11 mouse cellular contexts compared by ENCODE assay signal in genomic region chr11:115673471-115674234, GRCm38 (mm10). TPM values are rescaled to one million over a fixed set of nuclear protein-coding genes. Genes with fewer than 3 reads are reported as not detected.
DNase-seq lines count a peak whose midpoint lies in the region; ATAC-seq lines count a peak whose summit lies in the region.
"Had no signal": no experiment of that assay in that cellular context is flagged by ENCODE, and none has a peak within 500 bp of the region (broad histone marks: within the 10 kb centered on the region; RNA-seq: fewer than 3 reads in every experiment).

No protein-coding gene starts in this region.

- no peak for ATAC-seq in midbrain, embryonic 15.5 days (replicated peaks)
- ATAC-seq: Patski had no signal

- H3K27me3 ChIP-seq in midbrain, embryonic 15.5 days (replicated peaks) = no peaks in the 10 kb centered on the region
- H3K27me3 ChIP-seq: Patski had no signal

- no peak overlapping the region for H3K9ac ChIP-seq in midbrain, embryonic 15.5 days

- H3K9me3 ChIP-seq in midbrain, embryonic 15.5 days = no peaks in the 10 kb centered on the region

- H3K4me1 ChIP-seq in midbrain, embryonic 15.5 days = peaks cover 19% of the 10 kb centered on the region

- H3K79me2 ChIP-seq in macrophage (ENCODE audit: inconsistent target) = peaks cover 100% of the 10 kb centered on the region

- 59% methylated on average over 9 of the region's 9 CpGs for WGBS in macrophage (ENCODE audit: missing documents)
- WGBS in midbrain, embryonic 15.5 days = 84% methylated on average over 9 of the region's 9 CpGs

- H3K4me2 ChIP-seq in midbrain, embryonic 15.5 days = no peak overlapping the region
- H3K4me2 ChIP-seq: midbrain, embryonic 11.5 days had no signal

- DNase-seq in cerebellum, adult 11-12 months = peak; percentile 77
- no peak for DNase-seq in cerebellum, postnatal 4 days (ENCODE audit: low spot score in 2 of 2)
- peak; percentile 44 for DNase-seq in layer of hippocampus, adult 9-11 months
- no peak for DNase-seq in layer of hippocampus, postnatal 10 days (ENCODE audit: low spot score in 2 of 2)
- peak; percentile 70 to 81 for DNase-seq in cerebellum, postnatal 36 days
- DNase-seq in embryo, embryonic 10.5 days (ENCODE audit: low spot score) = no peak
- DNase-seq: kidney, adult 8-10 months had no signal

- H3K36me3 ChIP-seq in macrophage (ENCODE audit: inconsistent target) = peaks cover 23% of the 10 kb centered on the region; the same call in 1 of the 2 replicates
- peaks cover 4% of the 10 kb centered on the region; the same call in 1 of the 2 replicates for H3K36me3 ChIP-seq in midbrain, embryonic 15.5 days (replicated peaks)

- 0 out of 2 replicates have a peak overlapping the region, but pooled peaks have one; percentile 3 for H3K27ac ChIP-seq in macrophage
- no peak overlapping the region; the same call in 1 of the 2 replicates for H3K27ac ChIP-seq in midbrain, embryonic 15.5 days

- H3K4me3 ChIP-seq in macrophage (ENCODE audit: inconsistent target) = no peak overlapping the region
- H3K4me3 ChIP-seq in midbrain, embryonic 15.5 days = no peak overlapping the region

RNA-seq across cellular contexts. Expression of gene Grb2, which starts 34.7 kb away (rescaled TPM):
- total RNA-seq in layer of hippocampus, postnatal 10 days (2021) = 100 to 1,000 TPM; 160 to 186 TPM
- 100 to 1,000 TPM in 21 of 26 experiments, 10 to 100 TPM in 5; 37.2 to 266 (median 136) TPM for total RNA-seq in macrophage (2018; cell fraction: chromatin; rRNA removed)
- 100 to 1,000 TPM; 294 to 727 (median 469) TPM for total RNA-seq in macrophage (2018; cell fraction: cytosol; rRNA removed)
- 100 to 1,000 TPM in 25 of 26 experiments, 10 to 100 TPM in 1; 87.0 to 291 (median 183) TPM for total RNA-seq in macrophage (2018; cell fraction: nucleus; rRNA removed)
- polyA plus RNA-seq in macrophage (2018) = 265 to 522 TPM (median 418 TPM) in 3 replicates
- polyA plus RNA-seq in midbrain, embryonic 15.5 days (2015; fragmentation: Nextera tagmentation; extraction: Ambion mirVana) = 173 and 176 TPM in 2 replicates

RNA-seq across cellular contexts. Expression of gene Slc25a19, which starts 45.6 kb away (rescaled TPM):
- 10 to 100 TPM; 52.2 to 59.5 TPM for total RNA-seq in layer of hippocampus, postnatal 10 days (2021)
- 10 to 100 TPM; 11.5 to 92.4 (median 48.7) TPM for total RNA-seq in macrophage (2018; cell fraction: chromatin; rRNA removed)
- total RNA-seq in macrophage (2018; cell fraction: cytosol; rRNA removed) = 10 to 100 TPM in 25 of 26 experiments, 1 to 10 TPM in 1; 8.4 to 30.4 (median 22.0) TPM
- total RNA-seq in macrophage (2018; cell fraction: nucleus; rRNA removed) = 10 to 100 TPM; 15.6 to 83.5 (median 39.5) TPM
- 14.9 to 26.4 TPM (median 17.0 TPM) in 3 replicates for polyA plus RNA-seq in macrophage (2018)
- 43.5 and 44.5 TPM in 2 replicates for polyA plus RNA-seq in midbrain, embryonic 15.5 days (2015; fragmentation: Nextera tagmentation; extraction: Ambion mirVana)

Comparison
In these comparisons a context has a peak if more than half of its experiments do, and no peak if none do; other contexts are left out.
1. DNase-seq: peak in cerebellum, adult 11-12 months (single experiment), layer of hippocampus, adult 9-11 months (single experiment) and cerebellum, postnatal 36 days (2 of 2); none in cerebellum, postnatal 4 days (0 of 2), layer of hippocampus, postnatal 10 days (0 of 2) and embryo, embryonic 10.5 days (single experiment).